Mouse (Mus musculus) CD4-positive, CD25-positive, alpha-beta regulatory T cell, adult 4 months (primary cell): ENCODE measurements at regions not wholly inside any gene's neighbourhood (a gene's known extent, or its start where the extent isn't known, plus 50 kb on each side); places are given as distances from the start of the nearest gene placed in this dataset.

Experiments used
- ATAC-seq: one replicate; pipeline ENCODE4 v1.8.0; 2017

DNA sequence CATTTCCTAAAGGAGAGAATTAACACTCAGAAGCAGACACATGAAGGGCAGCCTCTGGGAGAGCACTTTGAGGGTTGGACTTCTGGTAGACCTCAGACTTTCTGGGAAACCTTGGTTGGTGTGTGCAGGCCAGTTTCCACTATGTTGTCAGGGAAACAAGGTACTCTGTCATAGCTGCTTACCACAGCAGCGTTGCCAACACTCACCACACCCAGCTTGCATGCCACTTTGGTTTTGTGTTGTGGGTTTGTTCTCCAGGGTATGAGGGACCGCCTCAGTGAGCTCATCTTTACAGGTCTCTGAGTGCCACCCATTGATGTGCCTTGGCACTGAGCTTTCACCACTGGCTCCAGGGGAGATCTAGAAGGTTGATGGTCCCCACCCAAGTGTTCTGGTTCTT lies 62.8 kb upstream of the Ywhaq start:
- no peak for ATAC-seq

DNA sequence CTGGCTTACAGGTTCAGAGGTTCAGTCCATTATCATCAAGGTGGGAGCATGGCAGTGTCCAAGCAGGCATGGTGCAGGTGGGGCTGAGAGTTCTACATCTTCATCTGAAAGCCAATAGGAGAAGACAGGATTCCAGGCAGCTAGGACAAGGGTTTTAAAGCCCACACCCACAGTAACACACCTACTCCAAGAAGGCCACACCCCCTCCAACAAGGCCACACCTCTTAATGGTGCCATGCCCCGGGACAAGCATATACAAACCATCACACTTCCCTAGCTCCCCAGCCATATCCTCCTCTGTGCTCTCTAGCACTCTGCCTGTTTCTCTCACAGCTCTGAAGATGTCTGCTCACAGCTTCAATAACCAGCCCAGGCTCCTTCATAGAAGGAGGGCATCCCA lies 61.8 kb upstream of the Ywhaq start:
- ATAC-seq: no peak

DNA sequence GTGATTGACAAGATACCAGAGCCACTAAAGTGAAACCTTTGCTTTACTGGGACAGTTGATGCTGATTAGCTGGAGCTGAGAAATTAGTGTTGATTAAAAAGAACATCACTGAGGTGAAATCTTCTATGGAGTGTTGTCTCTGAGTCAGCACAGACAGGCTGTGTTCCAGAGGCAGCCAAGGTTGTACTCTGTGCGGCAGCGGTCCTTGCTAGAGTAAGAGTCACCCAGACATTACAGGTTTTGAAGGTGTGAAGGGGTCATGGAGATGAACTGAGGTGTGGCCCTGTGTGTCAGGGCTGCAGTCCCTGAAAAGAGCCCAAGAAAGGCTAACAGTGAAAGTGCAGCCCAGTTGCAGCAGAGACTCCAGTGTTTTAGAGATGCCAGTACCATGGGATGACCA lies 59.1 kb upstream of the Ywhaq start:
- no peak for ATAC-seq

DNA sequence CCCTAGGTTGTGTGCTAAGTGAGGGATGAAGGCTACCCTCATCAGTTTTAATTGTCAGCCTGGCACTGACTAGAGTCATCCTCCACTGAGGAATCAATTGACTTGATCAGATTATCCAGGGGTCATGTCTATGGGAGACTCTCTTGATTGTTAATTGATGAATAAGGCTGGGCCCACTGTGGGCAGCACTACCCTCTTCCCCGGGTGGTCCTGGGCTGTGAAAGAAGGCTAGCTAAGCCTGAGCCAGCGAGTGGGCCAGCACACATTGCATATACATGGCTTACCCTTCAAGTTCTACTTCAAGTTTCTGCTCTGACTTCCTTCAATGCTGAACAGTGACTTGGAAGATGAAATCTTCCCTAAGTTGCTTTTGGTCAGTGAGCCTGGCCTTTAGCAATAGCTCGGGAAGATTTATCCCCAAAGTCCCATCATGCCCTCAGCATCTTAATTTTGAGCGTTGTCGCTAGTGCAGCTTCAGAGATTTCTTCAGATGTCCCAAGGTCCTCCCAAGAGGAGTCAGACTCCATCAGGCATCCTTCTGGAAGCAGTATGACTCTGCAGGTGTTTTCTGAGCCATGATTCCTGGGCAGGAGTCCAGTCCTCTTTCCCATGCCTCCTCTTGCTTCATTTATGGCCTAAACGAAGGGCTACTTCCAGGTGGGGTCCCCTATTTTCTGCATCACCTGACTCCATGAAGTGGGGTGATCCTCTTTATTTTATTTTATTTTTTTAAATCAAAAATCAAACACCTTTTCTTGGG lies 55.7 kb upstream of the Ywhaq start:
- ATAC-seq: no peak

DNA sequence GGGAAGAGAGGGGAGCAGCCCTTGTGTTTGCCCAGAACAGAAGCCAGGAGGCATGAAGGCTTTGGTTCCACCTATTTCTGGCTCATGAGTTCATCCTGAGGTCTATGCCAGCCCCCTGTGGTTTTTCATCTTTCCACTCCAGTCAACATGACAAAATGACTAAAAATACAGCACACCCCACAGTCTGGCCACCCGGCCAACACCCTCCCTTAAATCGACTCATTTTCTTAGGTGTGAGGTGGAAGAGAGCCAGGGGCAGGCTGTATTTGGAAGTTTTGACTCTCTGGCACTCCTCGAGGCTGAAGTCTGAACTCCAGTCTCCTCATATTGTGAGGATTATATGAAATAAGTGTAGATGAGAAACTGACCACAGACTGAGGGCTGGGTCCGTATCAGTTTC lies 55.0 kb upstream of the Ywhaq start:
- no peak for ATAC-seq

GRCm38 (mm10) chr12:21471986-21472385 lies 54.5 kb upstream of the Ywhaq start:
- ATAC-seq: no peak

DNA sequence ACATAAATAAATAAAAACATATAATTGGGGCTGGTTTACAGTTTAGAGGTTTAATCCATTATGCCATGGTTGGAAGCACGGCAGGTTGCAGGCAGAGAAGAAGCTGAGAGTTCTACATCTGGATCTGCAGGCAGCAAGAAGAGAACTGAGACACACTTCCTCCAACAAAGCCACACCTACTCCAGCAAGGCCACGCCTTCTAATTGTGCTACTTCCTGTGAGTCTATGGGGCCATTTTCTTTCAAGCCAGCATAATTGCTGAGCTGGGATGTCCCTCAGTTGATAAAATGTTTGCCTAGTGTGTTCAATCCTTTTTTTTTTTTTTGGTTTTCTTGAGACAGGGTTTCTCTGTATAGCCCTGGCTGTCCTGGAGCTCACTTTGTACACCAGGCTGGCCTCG lies 52.8 kb upstream of the Ywhaq start:
- ATAC-seq: no peak
